Mouse (Mus musculus) CD8-positive naive resting alpha-beta T cell, adult 2 months (primary cell): ENCODE results near the gene Fank1.

ENCODE experiments used
- DNase-seq, 2 experiments: peaks; one replicate each; pipeline ENCODE4 v3.0.0; 2022; ENCODE audit warnings: low read depth in 2 of 2, low spot score in 2 of 2

Gene Fank1

GRCm38 (mm10) chr7:133765849-133766243 is 10.8 kb upstream of the Fank1 start:
- no peak for DNase-seq

- no peak for DNase-seq
These were observed 8.6 kb upstream of the Fank1 start for GRCm38 (mm10) chr7:133768027-133768426.

- DNase-seq: no peak
These were observed 8.1 kb upstream of the Fank1 start for GRCm38 (mm10) chr7:133768517-133768916.

- DNase-seq: no peak
These were observed 1.5 kb upstream of the Fank1 start for GRCm38 (mm10) chr7:133775179-133775578.

GRCm38 (mm10) chr7:133775796-133776625 is 650 bp upstream of the Fank1 start:
- DNase-seq: peak; percentile 2 to 4

- DNase-seq: no peak
These were observed 4.9 kb downstream of the Fank1 start for GRCm38 (mm10) chr7:133781583-133781982.

GRCm38 (mm10) chr7:133781991-133782390 is 5.3 kb downstream of the Fank1 start:
- no peak for DNase-seq

GRCm38 (mm10) chr7:133782717-133783435 is 6.2 kb downstream of the Fank1 start, which contains the start of gene Dhx32:
Gene Dhx32 (minus strand): TSS chr7:133782726.
- DNase-seq: no peak

- DNase-seq: no peak
These were observed 10.9 kb downstream of the Fank1 start for GRCm38 (mm10) chr7:133787571-133787970.

GRCm38 (mm10) chr7:133788147-133788546 is 11.5 kb downstream of the Fank1 start:
- DNase-seq: no peak

GRCm38 (mm10) chr7:133790171-133790570 is 13.5 kb downstream of the Fank1 start:
- DNase-seq: no peak

- no peak for DNase-seq
These were observed 14.1 kb downstream of the Fank1 start for GRCm38 (mm10) chr7:133790608-133791229.

- DNase-seq: no peak
These were observed 16.1 kb downstream of the Fank1 start for GRCm38 (mm10) chr7:133792771-133793170.

- no peak for DNase-seq
These were observed 16.8 kb downstream of the Fank1 start for GRCm38 (mm10) chr7:133793248-133794131.

GRCm38 (mm10) chr7:133794720-133795119 is 18.1 kb downstream of the Fank1 start:
- no peak for DNase-seq

GRCm38 (mm10) chr7:133799928-133800327 is 23.3 kb downstream of the Fank1 start:
- no peak for DNase-seq

- DNase-seq: no peak
These were observed 25.2 kb downstream of the Fank1 start for GRCm38 (mm10) chr7:133801823-133802222.

GRCm38 (mm10) chr7:133805614-133806175 is 29.0 kb downstream of the Fank1 start:
- no peak for DNase-seq

- no peak for DNase-seq
These were observed 36.3 kb downstream of the Fank1 start for GRCm38 (mm10) chr7:133812927-133813326.

- no peak for DNase-seq
These were observed 36.7 kb downstream of the Fank1 start for GRCm38 (mm10) chr7:133813331-133813730.
